Mouse (Mus musculus): ENCODE measurements around the gene Mrs2. TPM values are rescaled to one million over a fixed set of nuclear protein-coding genes. Genes with fewer than 3 reads are reported as not detected.

The Mrs2 gene
- total and polyA plus RNA-seq, 2 experiments from 2014 or later, result 13.0 to 41.8 TPM

DNA sequence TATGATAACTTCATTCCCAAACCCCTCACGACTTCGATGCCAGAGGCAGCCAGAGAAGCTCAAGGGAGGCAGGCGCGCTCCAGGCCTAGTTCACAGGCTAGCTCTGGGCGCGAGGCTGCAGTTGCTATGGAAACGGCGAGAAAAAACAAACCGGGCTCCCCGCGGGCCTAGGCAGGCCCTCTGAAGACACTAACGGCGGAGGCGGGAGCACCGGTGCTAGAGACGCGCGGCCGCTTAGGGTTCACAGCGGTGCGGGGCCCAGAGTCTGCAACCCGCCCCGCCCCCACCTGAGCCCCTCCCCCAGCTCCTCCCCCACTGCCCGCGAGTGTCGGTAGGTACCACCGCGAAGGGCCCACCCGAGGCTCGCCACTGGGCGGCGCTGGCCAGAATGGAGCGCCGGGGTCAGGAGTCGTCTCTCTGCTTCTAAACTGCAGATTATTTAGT is 35.0 kb upstream of the Mrs2 start:
- 0% methylated on average over 27 of the region's 35 CpGs for WGBS
- TF ChIP-seq CTCF (IDR thresholded peaks at IDR 0.05), result peak; percentile 58
- no peaks in the 10 kb centered on the region for H3K4me1 ChIP-seq (ENCODE audit: insufficient read depth, low read length)
- peak overlapping the region; percentile 4; the same call in 1 of the 2 replicates for H3K27ac ChIP-seq (ENCODE audit: low read depth, low read length)
- no peaks in the 10 kb centered on the region for H3K27me3 ChIP-seq (ENCODE audit: insufficient read depth, low read length)
- DNase-seq (ENCODE audit: low spot score), result peak; percentile 77
- 0 out of 2 replicates have a peak overlapping the region, but pooled peaks have one; percentile 54 for H3K9ac ChIP-seq (replicated peaks; ENCODE audit: low read length, poor library complexity, severe bottlenecking)
- H3K4me3 ChIP-seq (ENCODE audit: low read depth, low read length), result peak overlapping the region; percentile 62
- H3K36me3 ChIP-seq (ENCODE audit: insufficient read depth, low read length), result no peaks in the 10 kb centered on the region
- H3K9me3 ChIP-seq (ENCODE audit: low read length), result no peaks in the 10 kb centered on the region
- H3K4me2 ChIP-seq (ENCODE audit: low read depth, low read length, poor library complexity, severe bottlenecking), result peak overlapping the region; percentile 93
- peak; percentile 89 for ATAC-seq (ENCODE audit: low FRiP score)

DNA sequence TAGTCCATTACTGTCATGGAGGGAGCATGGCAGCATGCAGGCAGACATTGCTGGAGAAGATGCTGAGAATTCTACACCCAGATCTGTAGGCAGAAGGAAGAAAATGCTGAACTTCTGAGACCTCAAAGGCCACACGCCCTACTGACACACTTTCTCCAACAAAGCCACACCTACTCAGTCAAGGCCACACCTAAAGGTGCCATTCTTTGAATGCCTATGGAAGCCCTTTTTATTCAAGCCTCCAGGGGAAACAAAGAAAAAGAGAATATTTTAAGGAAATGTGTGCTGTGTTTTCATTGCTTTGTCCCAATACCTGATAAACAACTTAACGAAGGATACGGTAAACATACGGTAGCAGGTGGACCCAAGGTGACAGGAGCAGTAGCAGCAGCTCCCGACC is 32.5 kb upstream of the Mrs2 start:
- Histone ChIP-seq H3K9me3 (ENCODE audit: low read length) (no peaks in the 10 kb centered on the region), H3K9ac (replicated peaks; ENCODE audit: low read length, poor library complexity, severe bottlenecking) (no peak overlapping the region), H3K36me3 (ENCODE audit: insufficient read depth, low read length) (no peaks in the 10 kb centered on the region), H3K4me1 (ENCODE audit: insufficient read depth, low read length) (no peaks in the 10 kb centered on the region), H3K4me2 (ENCODE audit: low read depth, low read length, poor library complexity, severe bottlenecking) (no peak overlapping the region), H3K4me3 (ENCODE audit: low read depth, low read length) (no peak overlapping the region), H3K27ac (ENCODE audit: low read depth, low read length) (no peak overlapping the region), H3K27me3 (ENCODE audit: insufficient read depth, low read length) (no peaks in the 10 kb centered on the region)
- TF ChIP-seq CTCF (IDR thresholded peaks at IDR 0.05), result no peak
- 95% methylated on average over 5 of the region's 5 CpGs for WGBS
- no peak for ATAC-seq (ENCODE audit: low FRiP score)
- DNase-seq (ENCODE audit: low spot score), result no peak

GRCm38 (mm10) chr13:25039488-25039887 is 19.3 kb upstream of the Mrs2 start:
- 79% methylated on average over 2 of the region's 2 CpGs for WGBS

GRCm38 (mm10) chr13:25027114-25027425 is 6.9 kb upstream of the Mrs2 start:
- Histone ChIP-seq H3K4me1 (ENCODE audit: insufficient read depth, low read length) (no peaks in the 10 kb centered on the region), H3K27me3 (ENCODE audit: insufficient read depth, low read length) (no peaks in the 10 kb centered on the region), H3K9ac (replicated peaks; ENCODE audit: low read length, poor library complexity, severe bottlenecking) (no peak overlapping the region), H3K4me3 (ENCODE audit: low read depth, low read length) (no peak overlapping the region), H3K9me3 (ENCODE audit: low read length) (no peaks in the 10 kb centered on the region), H3K36me3 (ENCODE audit: insufficient read depth, low read length) (no peaks in the 10 kb centered on the region), H3K27ac (ENCODE audit: low read depth, low read length) (no peak overlapping the region), H3K4me2 (ENCODE audit: low read depth, low read length, poor library complexity, severe bottlenecking) (no peak overlapping the region)
- WGBS, result 79% methylated on average over 3 of the region's 3 CpGs
- no peak for ATAC-seq (ENCODE audit: low FRiP score)
- TF ChIP-seq CTCF (IDR thresholded peaks at IDR 0.05), result no peak
- no peak for DNase-seq (ENCODE audit: low spot score)

More at GRCm38 (mm10) chr13:25039488-25039887, 19.3 kb upstream of the Mrs2 start:
- Histone ChIP-seq H3K4me1 (ENCODE audit: insufficient read depth, low read length) (no peaks in the 10 kb centered on the region), H3K9me3 (ENCODE audit: low read length) (no peaks in the 10 kb centered on the region), H3K27me3 (ENCODE audit: insufficient read depth, low read length) (no peaks in the 10 kb centered on the region), H3K4me3 (ENCODE audit: low read depth, low read length) (no peak overlapping the region), H3K27ac (ENCODE audit: low read depth, low read length) (no peak overlapping the region), H3K4me2 (ENCODE audit: low read depth, low read length, poor library complexity, severe bottlenecking) (no peak overlapping the region), H3K9ac (replicated peaks; ENCODE audit: low read length, poor library complexity, severe bottlenecking) (no peak overlapping the region), H3K36me3 (ENCODE audit: insufficient read depth, low read length) (no peaks in the 10 kb centered on the region)
- DNase-seq (ENCODE audit: low spot score) (no peak), ATAC-seq (ENCODE audit: low FRiP score) (no peak)
- TF ChIP-seq CTCF (IDR thresholded peaks at IDR 0.05), result no peak

GRCm38 (mm10) chr13:25026409-25027113 is 6.4 kb upstream of the Mrs2 start:
- ATAC-seq (ENCODE audit: low FRiP score) (no peak), DNase-seq (ENCODE audit: low spot score) (no peak)
- Histone ChIP-seq H3K27ac (ENCODE audit: low read depth, low read length) (no peak overlapping the region), H3K4me2 (ENCODE audit: low read depth, low read length, poor library complexity, severe bottlenecking) (no peak overlapping the region), H3K9me3 (ENCODE audit: low read length) (no peaks in the 10 kb centered on the region), H3K4me1 (ENCODE audit: insufficient read depth, low read length) (no peaks in the 10 kb centered on the region), H3K9ac (replicated peaks; ENCODE audit: low read length, poor library complexity, severe bottlenecking) (no peak overlapping the region), H3K27me3 (ENCODE audit: insufficient read depth, low read length) (no peaks in the 10 kb centered on the region), H3K36me3 (ENCODE audit: insufficient read depth, low read length) (no peaks in the 10 kb centered on the region), H3K4me3 (ENCODE audit: low read depth, low read length) (no peak overlapping the region)
- 93% methylated on average over 6 of the region's 6 CpGs for WGBS
- TF ChIP-seq CTCF (IDR thresholded peaks at IDR 0.05), result no peak

DNA sequence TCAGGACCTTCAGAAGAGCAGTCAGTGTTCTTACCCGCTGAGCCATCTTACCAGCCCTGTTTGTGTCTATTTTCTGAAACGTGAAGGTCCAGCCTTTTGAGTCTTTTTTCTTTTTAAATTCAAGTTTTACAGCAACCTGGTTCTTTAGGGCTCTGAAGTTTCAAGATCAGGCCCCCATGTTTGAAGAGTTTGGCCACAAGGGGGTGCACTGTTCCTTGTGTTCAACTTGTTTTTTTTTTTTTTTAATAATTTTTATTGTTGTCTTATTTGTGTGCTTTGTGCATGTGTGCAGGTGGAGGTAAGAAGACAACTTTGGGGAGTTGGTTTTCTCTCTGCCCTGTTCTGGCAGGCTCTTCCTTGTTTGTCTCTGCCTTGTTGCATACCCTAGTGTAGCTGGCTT is 4.5 kb upstream of the Mrs2 start:
- Histone ChIP-seq H3K27me3 (ENCODE audit: insufficient read depth, low read length) (no peaks in the 10 kb centered on the region), H3K4me2 (ENCODE audit: low read depth, low read length, poor library complexity, severe bottlenecking) (no peak overlapping the region), H3K36me3 (ENCODE audit: insufficient read depth, low read length) (no peaks in the 10 kb centered on the region), H3K9me3 (ENCODE audit: low read length) (no peaks in the 10 kb centered on the region), H3K4me3 (ENCODE audit: low read depth, low read length) (no peak overlapping the region), H3K27ac (ENCODE audit: low read depth, low read length) (no peak overlapping the region), H3K9ac (replicated peaks; ENCODE audit: low read length, poor library complexity, severe bottlenecking) (no peak overlapping the region), H3K4me1 (ENCODE audit: insufficient read depth, low read length) (no peaks in the 10 kb centered on the region)
- 29% methylated on average over 2 of the region's 2 CpGs for WGBS
- peak; percentile 64 for TF ChIP-seq CTCF (IDR thresholded peaks at IDR 0.05)
- DNase-seq (ENCODE audit: low spot score) (peak; percentile 66), ATAC-seq (ENCODE audit: low FRiP score) (no peak)
